Mouse (Mus musculus) cerebellum, adult 9-11 months (tissue): ENCODE measurements around the gene Apaf1.

Experiments used
- DNase-seq: peaks from one replicate; pipeline ENCODE4 v3.0.0; 2022

Apaf1 gene

DNA sequence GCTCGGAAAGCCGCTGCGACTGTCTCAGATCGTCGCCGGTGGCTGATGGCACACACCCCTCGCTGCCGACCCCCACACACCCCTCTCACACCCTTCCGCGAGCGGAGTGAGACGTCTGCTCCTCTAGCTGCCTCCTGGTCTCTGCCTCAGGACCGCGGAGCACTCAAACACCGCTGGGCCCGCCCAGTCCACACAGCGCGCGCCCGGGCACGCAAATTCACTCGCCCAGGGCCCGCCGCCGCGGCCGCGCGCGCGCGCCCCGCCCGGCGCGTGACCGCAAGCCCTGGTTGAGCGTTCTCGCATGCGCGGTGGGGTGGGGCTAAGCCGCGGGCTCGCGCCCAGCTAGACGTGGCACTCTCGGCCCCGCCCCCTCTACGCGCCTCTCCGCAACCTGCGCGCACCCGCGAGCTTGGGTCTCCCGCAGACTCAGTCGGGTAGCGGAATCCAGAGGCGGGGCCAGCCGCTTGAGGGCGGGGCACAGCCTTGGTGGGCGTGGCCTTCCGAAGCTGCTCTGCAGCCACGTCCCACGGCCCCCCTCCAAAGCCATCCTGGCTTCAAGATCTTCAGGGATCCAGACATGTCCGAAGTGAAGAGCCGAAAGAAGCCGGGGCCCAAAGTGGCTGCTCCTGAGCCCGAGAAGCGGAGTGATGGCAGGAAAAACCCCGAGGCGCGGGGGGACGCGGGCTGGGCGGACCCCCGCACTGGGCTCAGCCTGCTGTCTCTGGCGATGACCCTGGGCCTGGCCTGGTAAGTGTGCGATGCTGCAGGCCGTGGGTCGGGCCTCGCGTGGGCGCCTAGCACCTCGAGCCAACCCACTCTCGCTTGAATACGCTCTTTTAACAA lies at the start of gene Apaf1, which contains the start of gene Ikbip:
TSS of gene Apaf1 (minus strand) at position 221 of the 843 bp plus-strand sequence.
TSS of gene Ikbip (plus strand) at position 391 of the 843 bp plus-strand sequence.
- DNase-seq: peak; percentile 99

DNA sequence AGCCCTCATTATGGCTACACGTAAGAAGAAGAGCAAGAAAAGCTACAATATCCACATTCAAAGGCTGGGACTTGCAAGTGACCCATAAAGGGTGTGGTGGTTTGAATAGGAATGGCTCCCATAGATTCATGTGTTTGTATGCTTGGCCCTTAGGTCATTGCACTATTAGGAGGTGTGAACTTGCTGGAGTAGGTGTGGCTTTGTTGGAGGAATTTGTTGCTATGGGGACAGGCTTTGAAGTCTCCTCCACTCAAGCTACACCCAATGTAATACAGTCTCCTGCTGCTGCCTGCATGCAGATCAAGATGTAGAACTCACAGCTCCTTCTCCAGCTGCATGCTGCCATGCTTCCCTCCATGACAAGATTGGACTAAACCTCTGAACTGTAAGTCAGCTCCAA lies 49.0 kb upstream of the Apaf1 start:
- no peak for DNase-seq

DNA sequence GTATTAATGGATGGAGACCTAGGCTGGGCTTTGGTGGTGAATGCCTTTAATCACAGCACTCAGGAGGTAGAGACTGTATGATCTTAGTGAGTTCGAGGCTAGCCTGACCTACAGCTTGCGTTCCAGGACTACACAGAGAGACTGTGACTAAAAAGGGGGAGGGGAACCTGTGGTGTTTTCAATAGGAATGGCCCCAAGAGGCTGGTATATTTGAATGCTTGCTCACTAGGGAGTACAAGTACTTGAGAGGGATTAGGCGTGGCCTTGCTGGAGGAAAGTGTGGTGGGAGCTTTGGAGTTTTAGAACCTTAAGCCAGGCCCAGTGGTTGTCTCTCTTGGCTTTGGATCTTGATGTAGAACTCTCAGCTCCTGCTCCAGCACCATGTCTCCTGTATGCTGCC lies 48.2 kb upstream of the Apaf1 start:
- no peak for DNase-seq

DNA sequence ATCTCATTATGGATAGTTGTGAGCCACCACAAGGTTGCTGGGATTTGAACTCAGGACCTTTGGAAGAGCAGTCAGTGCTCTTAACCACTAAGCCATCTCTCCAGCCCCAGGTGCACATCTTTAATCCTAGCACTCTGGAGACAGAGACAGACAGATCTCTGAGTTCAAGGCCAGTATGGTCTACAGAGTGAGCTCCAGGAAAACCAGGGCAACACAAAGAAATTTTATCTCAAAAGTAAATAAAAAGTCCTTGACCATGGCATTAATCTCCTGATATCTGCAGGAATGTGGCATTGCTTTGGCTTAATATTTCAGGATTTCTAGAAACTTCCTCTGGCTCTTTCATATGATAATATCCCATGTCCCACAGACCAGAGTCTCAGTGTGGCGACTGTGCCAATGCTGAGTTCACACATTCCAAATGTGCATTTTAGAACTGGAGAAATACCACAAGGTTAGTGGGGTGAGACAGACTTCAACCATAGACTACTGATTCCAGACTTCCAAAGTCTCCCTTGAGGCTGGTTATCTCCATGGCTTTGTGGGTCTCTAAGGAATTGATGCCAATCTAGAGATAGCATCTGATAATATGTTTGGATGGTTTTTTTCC lies 46.1 kb upstream of the Apaf1 start:
- DNase-seq: no peak

DNA sequence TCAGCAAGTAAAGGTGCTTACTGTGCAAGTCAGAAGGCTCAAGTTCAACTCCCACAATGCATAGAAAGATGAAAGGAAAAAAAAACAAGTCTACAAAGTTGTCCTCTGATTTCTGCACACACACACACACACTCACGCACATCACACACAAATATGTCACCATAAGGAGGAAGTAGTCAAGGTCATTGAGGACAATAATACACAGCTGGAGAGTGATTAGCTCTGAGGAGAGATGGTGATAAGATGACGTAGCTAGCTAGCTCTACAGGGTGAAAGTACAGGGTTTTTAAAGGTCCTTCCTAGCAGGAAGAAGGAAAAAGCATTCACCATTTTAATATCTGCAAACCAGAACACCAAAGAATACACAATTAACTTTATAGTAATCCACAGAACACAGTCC lies 44.8 kb upstream of the Apaf1 start:
- no peak for DNase-seq

DNA sequence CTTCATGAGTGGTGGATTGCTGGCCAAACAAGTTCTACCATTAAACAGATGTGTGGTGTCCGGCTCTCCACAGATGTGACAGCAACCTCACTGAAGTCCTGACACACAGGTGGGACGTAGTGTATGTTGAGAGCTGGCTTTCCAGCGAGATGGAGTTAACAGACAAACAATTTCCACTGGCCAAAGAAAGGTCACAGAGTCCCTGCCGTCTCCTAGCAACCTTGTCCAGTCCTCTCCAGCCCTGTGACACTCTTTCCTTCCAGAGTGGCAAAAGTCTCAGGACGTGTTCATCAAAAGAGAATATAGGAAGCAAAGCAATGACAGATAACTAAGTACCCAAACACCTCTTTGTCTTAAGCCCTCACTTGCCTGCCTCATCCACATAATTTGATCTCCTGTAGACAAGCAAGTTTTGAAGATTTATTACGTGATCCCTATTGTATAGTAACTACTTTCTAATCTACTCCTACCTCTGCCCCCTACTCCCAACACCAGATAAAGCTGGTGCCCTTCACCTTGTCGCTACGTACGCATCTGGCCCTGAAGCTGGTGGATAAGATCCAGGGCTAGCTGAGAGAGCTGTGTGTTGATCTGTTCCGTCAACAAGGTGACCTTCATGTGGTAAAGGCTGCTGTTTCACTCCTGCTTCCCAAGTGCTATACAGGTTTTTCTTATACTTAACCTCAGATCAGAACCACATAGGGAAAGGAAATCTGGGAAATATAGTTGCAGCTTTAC lies 44.2 kb upstream of the Apaf1 start:
- DNase-seq: no peak

DNA sequence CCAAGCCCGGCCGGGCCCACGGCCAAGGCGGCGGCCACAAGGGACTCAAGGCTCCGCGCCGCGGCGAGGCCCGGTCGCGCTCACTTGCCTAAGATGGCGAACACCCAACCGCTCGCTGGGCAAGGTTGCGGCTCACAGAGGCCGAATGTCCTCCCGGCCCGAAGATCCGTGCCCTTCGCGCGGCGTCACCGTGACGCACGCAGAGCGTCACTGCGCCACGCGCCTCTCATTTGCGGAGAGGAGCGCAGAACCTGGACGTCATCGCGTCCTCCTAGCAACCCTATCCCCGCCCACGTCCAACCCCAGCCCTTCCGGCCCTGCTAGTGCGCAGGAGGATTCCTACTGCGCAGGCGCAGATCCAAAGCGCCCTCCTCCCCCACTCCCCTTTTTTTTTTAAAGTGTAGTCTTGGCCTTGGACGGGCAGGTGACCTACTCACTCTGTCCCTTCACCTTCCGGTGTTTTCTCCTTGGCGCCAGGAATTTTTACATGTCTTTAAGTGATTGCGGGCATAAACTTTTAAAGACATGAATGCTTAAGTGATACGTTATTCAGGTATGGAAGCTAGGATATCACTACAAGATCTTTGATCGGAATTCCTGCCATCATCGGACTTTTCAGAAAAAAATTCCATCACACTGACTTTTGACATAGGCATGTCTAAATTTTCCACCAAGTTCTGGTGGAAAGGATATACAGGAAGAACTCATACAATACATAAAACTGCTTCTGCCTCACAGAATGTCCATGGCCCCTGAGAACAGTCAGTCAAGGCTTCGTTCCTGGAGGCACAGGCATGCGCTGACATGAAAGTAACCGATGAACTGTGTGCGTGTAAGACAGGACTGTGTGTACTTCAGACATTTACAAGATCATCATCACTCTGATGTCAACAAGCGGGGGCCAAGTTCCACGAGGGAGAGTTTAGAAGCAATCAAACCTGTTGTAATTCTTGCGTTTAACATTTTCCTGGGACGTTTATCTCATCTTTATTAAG lies 41.6 kb upstream of the Apaf1 start, which contains the start of gene Slc25a3:
TSS of gene Slc25a3 (minus strand) at position 232 of the 995 bp plus-strand sequence.
- peak; percentile 99 for DNase-seq

DNA sequence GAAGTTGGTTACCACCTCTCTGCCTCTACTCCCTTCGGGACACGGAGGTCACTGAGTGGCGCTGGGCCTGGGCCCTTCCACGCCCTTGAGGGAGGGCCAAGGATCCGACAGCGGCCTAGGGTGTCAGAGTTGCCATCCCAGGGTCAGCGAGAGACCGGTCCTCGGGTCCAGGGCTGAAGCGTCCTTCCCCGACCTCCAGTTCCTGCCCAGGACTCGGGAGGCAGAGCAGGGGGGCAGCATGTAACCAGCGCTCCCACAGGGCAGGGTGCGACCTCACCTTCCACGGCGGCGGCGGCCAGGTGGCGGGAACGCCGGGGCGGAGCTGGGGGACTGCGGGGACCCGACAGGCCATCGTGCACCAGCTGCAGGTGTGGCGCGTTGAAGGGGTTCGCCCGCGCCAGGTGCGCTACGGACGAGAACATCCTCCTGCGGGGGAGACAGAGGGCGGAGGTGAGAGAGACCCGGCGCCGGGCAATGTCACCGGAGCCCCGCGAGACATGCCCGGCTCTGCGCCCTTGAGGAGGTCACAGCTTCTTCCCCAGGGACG lies 40.8 kb upstream of the Apaf1 start:
- DNase-seq: no peak

DNA sequence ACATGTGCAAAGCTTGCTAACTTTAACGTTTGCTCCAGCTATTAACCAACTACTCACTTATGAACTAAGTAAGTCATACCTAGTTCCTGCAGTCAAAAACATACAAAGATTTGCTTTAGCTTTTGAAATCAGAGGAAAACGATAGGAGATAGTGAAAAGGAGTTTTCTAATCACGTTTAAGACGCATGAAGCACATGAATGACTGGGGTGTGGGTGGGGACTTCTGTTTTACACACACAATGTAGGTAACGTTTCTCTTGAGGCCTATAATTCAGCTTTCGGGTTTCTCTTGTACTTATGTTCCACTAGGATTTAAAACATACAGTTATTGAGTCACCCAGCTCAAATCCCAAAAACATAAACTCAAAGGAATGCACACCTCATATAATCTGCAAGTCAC lies 40.1 kb upstream of the Apaf1 start:
- DNase-seq: no peak

DNA sequence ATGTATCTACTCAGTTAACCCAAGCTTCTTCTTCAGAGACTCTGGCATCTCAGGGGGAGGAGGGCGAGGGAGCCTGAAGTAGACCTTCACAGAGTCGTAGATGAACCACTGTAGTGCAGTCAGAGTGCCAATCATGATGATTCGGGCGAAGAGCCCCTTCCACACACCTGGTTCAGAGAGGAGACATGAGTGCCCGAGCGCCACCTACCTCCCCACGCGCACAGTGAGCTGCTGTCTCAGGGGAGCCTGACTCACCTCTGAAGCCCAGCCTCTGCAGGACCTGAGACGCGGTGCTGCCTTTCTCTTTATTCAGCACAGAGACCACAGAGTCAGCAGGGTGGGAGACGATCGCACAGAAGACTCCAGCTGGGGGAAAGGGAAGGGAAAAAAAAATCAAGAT lies 34.4 kb upstream of the Apaf1 start:
- DNase-seq: no peak

DNA sequence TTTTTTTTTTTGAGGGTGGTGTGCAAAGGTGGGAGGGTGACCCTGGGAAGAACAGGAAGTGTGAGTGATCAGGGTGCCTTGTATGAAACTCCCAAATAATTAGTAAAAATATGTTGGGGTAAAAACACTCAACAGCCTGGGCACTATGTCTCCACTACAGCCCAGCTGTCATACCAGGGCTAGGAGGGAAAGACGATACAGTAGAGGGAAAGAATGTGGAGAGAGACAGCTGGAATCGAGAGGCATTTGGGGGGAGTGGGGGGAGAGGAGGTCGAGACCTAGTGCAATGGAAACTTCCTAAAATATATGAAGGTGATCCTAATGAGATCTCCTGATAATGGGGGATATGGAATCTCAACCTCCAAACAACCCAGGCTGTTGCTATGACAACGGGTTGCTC lies 27.3 kb upstream of the Apaf1 start:
- no peak for DNase-seq

DNA sequence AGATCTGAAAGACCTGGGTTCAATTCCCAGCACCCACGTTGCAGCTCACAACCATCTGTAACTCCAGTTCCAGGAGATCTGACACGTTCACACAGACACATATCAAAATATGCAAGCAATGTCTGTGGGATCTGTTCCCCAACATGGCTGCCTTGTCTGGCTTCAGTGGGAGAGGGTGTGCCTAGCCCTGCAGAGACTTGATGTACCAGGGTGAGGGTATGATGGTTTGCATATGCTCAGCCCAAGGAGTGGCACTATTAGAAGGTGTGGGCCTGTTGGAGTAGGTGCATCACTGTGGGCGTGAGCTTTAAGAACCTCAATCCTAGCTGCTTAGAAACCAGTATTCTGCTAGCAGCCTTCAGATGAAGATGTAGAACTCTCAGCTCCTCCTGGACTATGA lies 23.4 kb upstream of the Apaf1 start:
- DNase-seq: no peak

DNA sequence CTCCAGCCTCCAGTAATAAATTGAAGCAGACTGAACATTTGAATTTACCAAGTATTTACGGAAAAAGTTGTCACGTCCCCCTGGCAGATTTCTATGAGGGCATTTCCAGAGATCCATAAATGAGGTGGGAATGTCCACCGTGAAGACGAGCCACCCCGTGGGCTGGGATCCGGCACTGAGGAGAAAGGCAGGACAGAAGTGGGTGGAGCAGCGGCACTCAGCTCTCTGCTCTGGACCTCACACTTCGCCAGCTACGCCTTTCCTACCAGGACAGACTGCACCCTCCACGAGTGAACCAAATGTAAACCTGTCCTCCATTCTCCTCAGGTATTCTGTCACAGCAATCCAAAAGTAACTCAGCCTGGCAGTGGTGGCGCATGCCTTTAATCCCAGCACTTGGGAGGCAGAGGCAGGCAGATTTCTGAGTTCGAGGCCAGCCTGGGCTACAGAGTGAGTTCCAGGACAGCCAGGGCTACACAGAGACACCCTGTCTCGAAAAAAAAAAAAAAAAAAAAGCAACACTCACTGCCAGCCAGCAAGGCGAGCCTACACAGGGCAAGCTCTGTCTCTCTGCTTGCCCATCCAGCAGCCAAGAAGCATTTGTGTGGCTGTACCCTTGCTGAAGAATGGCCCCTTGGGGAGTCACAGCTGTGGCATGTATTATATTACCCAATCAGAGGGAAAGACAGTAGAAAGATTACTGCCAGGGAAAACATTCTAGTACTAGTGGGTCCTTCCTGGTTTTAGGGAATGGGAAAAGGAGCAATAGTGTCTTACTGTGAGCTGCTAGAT lies 20.4 kb upstream of the Apaf1 start:
- no peak for DNase-seq

DNA sequence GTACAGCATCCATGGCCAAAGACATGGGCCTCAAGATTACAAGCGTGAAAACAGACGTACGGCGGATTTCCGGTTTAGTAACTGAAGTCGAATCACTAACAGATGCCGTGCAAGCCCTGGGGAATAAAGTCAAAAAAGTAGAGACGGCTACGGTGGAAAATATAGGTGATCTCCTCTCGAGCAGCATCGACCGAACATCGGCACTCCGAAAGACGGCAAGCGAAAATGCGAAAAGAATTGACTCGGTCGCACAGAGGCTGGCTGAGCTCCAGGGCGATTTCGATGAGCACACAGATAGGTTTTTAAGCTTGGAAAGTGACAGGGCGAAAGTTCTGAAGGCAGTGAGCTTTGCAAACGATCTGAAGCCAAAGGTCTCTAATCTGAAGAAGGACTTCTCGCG lies 19.4 kb upstream of the Apaf1 start:
- no peak for DNase-seq

DNA sequence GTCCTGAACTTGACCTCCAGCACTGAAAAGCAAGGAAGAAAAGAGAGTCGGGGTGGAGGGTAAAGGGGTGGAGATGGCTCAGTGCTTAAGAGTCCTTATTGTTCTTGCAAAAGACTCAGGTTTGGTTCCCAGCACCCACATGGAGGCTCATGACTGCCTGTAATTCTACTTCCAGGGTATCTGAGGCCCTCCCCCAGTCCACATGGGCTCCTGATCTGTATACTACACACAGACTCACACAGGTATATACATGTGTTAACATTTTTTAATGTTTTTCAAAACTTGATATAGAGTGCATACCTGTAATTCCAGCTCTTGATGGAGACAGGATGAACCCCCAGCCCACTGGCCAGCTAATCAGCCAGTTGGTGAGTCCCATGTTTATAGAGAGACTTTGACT lies 17.5 kb upstream of the Apaf1 start:
- DNase-seq: no peak

DNA sequence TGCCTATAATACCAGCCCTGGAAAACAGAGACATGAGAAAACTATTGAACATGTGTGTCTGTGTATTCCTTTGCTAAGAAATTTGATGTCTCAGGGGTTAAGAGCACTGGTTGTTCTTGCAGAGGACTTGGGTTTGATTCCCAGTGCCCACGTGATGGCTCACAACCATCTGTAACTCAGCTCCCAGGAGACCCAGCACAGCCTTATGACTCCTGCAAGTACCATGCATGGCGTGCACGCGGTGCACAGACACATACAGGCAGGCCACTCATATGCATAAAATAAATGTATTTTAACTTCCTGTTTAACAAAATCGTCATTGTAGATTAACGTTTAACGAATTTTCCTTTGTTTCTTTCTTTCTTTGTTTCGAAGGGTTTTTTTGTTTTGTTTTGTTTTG lies 15.5 kb upstream of the Apaf1 start:
- DNase-seq: no peak

DNA sequence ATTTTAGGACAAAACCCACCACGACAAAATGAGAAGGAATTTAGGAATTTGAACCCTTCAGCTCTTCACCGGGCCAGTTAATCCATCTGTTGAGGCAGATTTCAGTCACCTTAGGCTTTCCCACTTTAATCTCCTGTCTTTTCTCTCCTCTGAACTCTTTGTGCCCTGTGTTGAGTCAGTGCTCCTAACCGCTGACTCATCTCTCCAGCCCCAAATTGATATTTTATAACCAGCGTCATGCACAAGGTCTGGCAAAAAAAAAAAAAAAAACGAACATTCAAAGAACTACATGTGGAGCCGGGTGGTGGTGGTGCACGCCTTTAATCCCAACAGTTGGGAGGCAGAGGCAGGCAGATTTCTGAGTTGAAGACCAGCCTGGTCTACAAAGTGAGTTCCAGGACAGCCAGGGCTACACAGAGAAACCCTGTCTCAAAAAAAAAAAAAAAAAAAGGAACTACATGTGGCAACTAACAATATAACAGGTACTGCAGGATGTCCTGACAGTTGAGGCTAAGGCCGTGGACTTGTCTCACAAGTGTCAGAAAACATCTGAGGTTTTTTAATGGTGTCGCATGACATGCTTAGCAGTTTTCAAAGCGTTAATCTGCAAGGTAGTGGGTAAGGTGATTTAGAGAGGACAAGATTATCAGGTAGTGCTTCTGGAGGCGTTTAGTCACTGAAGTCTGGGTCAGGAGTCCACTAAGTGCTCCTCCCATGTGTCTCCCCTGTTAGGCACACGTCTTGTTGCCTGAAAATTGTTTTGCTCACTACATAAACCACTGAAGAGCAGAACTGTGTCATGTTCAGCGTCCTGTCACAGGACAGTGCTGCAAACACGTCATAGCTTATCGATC lies 11.9 kb upstream of the Apaf1 start:
- DNase-seq: no peak

DNA sequence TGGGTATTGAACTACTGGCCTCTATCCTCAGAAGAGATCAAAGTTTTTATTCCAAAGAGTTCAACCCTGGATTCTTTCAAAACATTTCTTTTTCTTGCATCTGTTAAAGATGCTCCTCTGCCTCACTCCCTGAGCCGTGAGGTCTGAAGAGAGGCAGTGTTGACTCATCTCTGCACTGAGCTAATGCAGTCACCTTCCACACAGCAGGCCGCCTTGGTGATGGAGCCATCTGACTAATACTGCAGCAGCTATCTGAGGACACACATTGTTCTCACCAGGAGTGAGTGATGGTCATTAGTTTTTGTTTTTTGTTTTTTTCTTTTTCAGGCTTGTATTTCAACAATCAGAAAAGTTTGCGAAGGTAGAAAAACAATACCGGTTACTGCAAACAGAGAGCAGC lies 10.2 kb upstream of the Apaf1 start:
- DNase-seq: no peak

DNA sequence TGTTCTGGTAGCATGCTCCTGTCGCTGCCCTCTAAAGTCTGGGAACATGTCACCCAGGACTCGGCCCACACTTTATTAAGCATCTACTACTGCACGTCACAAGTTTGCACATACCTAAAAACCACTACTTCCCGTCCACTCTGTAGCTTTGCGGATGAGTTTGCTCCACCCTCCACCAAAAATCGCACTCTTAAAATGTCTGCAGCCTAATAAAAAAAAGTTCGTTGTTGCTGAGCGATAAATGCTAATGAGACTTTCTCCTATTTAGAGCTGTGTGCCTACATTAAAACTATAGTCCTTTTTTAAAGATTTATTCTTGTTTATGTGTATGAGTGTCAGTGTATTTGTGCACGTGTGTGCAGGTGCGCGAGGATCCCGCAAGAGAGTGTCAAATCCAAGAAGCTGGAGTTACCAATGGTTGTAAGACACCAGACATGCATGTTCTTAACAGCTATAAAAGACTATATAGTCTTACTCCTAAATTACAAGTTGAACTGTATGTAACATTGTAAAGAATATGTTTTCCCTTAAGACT lies 890 bp upstream of the Apaf1 start:
- DNase-seq: no peak

DNA sequence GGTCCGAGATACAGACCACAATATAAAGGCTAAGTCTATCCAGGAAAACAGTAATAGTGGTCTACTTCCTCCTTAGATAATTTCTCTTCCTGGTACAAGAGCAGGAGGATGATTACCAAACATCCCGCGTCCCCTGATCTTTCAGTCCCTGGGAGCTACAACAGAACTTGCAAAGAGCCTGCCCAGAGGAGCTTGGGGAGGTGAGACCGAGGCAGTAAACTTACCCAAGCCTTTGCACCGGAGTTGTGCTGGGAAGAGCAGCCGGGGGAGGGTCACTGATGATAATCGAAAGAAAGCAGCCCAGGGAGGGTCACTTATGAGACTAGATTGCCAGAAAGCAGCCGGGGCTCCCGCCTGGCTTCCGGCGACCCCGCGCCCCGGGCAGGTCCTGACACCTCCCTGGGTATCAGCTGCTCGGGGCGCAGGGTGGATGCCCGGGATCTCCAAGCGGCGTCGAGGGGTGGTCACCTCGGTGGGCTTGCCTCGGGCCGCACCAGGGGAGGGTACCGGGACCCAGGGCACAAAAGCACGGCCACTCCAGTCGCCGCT lies 537 bp downstream of the Apaf1 start:
- no peak for DNase-seq
